Mouse (Mus musculus): ENCODE measurements around the gene Sarnp. TPM values are rescaled to one million over a fixed set of nuclear protein-coding genes. Genes with fewer than 3 reads are reported as not detected.
A peak's percentile ranks its signal among the peaks of the same experiment; 100 is the strongest.

The Sarnp gene
- polyA plus RNA-seq, 1 experiment from 2014 or later = 152 TPM

GRCm38 (mm10) chr10:128861176-128861575 lies 44.0 kb downstream of the Sarnp start:
- Histone ChIP-seq H3K9ac (replicated peaks; ENCODE audit: low read length) (no peak overlapping the region), H3K36me3 (ENCODE audit: control insufficient read depth, insufficient read depth, low read length) (peaks cover 44% of the 10 kb centered on the region), H3K4me3 (replicated peaks; ENCODE audit: low read depth, low read length) (no peak overlapping the region), H3K4me2 (ENCODE audit: low read length) (no peak overlapping the region), H3K9me3 (ENCODE audit: control insufficient read depth, low read length) (no peaks in the 10 kb centered on the region), H3K27ac (replicated peaks; ENCODE audit: low read depth, low read length) (no peak overlapping the region), H3K4me1 (ENCODE audit: control insufficient read depth, insufficient read depth, low read length) (no peaks in the 10 kb centered on the region), H3K27me3 (ENCODE audit: control insufficient read depth, insufficient read depth, low read length) (no peaks in the 10 kb centered on the region)
- no peak for DNase-seq
- ATAC-seq (ENCODE audit: low FRiP score, low TSS enrichment) = no peak

DNA sequence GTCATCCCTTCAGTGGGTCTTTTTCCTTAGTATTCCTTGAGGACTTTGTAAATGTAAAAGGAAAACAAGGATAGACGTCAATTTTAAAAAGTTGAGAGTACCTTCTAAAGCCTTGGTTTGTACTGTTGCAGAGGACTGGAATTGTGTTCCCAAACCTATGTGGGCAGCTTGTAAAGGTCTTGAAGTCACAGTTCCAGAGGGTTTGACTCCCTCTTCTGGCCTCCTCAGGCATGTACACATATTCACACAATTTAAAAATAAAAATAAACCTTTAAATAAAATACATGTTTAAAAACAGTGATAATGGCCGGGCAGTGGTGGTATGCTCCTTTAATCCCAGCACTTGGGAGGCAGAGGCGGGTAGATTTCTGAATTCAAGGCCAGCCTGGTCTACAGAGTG lies 48.9 kb downstream of the Sarnp start:
- 90% methylated on average over 3 of the region's 3 CpGs for WGBS
- Histone ChIP-seq H3K4me3 (replicated peaks; ENCODE audit: low read depth, low read length) (no peak overlapping the region), H3K27ac (replicated peaks; ENCODE audit: low read depth, low read length) (no peak overlapping the region), H3K27me3 (ENCODE audit: control insufficient read depth, insufficient read depth, low read length) (no peaks in the 10 kb centered on the region), H3K9me3 (ENCODE audit: control insufficient read depth, low read length) (no peaks in the 10 kb centered on the region), H3K9ac (replicated peaks; ENCODE audit: low read length) (no peak overlapping the region), H3K36me3 (ENCODE audit: control insufficient read depth, insufficient read depth, low read length) (peaks cover 42% of the 10 kb centered on the region), H3K4me1 (ENCODE audit: control insufficient read depth, insufficient read depth, low read length) (no peaks in the 10 kb centered on the region), H3K4me2 (ENCODE audit: low read length) (no peak overlapping the region)
- no peak for ATAC-seq (ENCODE audit: low FRiP score, low TSS enrichment)
- DNase-seq = no peak

- H3K9ac ChIP-seq (replicated peaks; ENCODE audit: low read length) = no peak overlapping the region
- ATAC-seq (ENCODE audit: low FRiP score, low TSS enrichment) (no peak), DNase-seq (no peak)
- no peak overlapping the region for H3K27ac ChIP-seq (replicated peaks; ENCODE audit: low read depth, low read length)
- no peaks in the 10 kb centered on the region for H3K9me3 ChIP-seq (ENCODE audit: control insufficient read depth, low read length)
- 95% methylated on average over 1 of the region's 1 CpGs for WGBS
- H3K36me3 ChIP-seq (ENCODE audit: control insufficient read depth, insufficient read depth, low read length) = peaks cover 44% of the 10 kb centered on the region
- no peak overlapping the region for H3K4me3 ChIP-seq (replicated peaks; ENCODE audit: low read depth, low read length)
- H3K4me1 ChIP-seq (ENCODE audit: control insufficient read depth, insufficient read depth, low read length) = no peaks in the 10 kb centered on the region
- H3K4me2 ChIP-seq (ENCODE audit: low read length) = no peak overlapping the region
- no peaks in the 10 kb centered on the region for H3K27me3 ChIP-seq (ENCODE audit: control insufficient read depth, insufficient read depth, low read length)
These were observed 49.4 kb downstream of the Sarnp start for GRCm38 (mm10) chr10:128866518-128866917.

DNA sequence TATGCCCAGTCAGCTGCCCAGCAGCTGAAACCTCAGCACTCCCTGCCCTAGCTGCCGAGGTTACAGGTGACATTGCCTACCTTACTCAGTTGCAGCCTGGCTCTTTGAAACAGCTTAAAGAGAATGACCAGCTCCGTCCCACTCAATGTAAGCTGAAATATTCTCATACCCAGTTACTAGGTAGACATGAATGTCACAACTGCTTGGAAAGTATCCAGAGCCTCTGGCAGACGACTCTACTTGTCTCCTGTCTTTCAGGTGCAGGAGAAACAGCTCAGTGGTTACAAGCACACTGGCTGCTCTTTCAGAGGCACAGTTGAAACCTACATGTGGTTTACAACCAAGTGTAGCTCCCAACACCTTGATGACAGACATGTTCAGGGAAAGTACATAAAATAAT lies 53.2 kb downstream of the Sarnp start:
- Histone ChIP-seq H3K36me3 (ENCODE audit: control insufficient read depth, insufficient read depth, low read length) (peaks cover 58% of the 10 kb centered on the region), H3K9me3 (ENCODE audit: control insufficient read depth, low read length) (no peaks in the 10 kb centered on the region), H3K4me1 (ENCODE audit: control insufficient read depth, insufficient read depth, low read length) (no peaks in the 10 kb centered on the region), H3K4me3 (replicated peaks; ENCODE audit: low read depth, low read length) (no peak overlapping the region), H3K27me3 (ENCODE audit: control insufficient read depth, insufficient read depth, low read length) (no peaks in the 10 kb centered on the region), H3K27ac (replicated peaks; ENCODE audit: low read depth, low read length) (no peak overlapping the region), H3K9ac (replicated peaks; ENCODE audit: low read length) (no peak overlapping the region), H3K4me2 (ENCODE audit: low read length) (no peak overlapping the region)
- no peak for ATAC-seq (ENCODE audit: low FRiP score, low TSS enrichment)
- WGBS = 91% methylated on average over 3 of the region's 3 CpGs
- DNase-seq = no peak

DNA sequence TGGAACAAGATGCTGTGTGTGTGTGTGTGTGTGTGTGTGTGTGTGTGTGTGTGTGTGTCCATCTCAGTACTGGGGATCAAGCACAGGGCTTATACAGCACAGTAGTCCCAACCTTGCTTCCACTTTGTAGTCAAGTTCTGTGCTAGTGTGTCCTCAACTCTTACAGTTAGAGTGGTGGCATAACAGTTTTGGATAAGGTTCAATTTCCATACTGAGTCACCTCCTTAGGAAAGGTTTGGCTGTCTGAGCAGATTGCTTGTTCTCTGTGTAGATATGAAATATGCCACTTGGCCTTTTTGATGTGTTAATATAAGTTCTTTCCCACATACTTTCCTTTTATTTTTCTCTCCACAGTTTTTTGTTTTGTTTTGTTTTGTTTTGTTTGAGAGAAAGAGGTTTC lies 61.2 kb downstream of the Sarnp start:
- DNase-seq = no peak
- H3K27me3 ChIP-seq (ENCODE audit: control insufficient read depth, insufficient read depth, low read length) = no peaks in the 10 kb centered on the region
- no peaks in the 10 kb centered on the region for H3K4me1 ChIP-seq (ENCODE audit: control insufficient read depth, insufficient read depth, low read length)
- no peak overlapping the region for H3K27ac ChIP-seq (replicated peaks; ENCODE audit: low read depth, low read length)
- H3K9ac ChIP-seq (replicated peaks; ENCODE audit: low read length) = no peak overlapping the region
- no peak for ATAC-seq (ENCODE audit: low FRiP score, low TSS enrichment)
- no peak overlapping the region for H3K4me3 ChIP-seq (replicated peaks; ENCODE audit: low read depth, low read length)
- peaks cover 36% of the 10 kb centered on the region for H3K36me3 ChIP-seq (ENCODE audit: control insufficient read depth, insufficient read depth, low read length)
- no peak overlapping the region for H3K4me2 ChIP-seq (ENCODE audit: low read length)
- H3K9me3 ChIP-seq (ENCODE audit: control insufficient read depth, low read length) = no peaks in the 10 kb centered on the region

DNA sequence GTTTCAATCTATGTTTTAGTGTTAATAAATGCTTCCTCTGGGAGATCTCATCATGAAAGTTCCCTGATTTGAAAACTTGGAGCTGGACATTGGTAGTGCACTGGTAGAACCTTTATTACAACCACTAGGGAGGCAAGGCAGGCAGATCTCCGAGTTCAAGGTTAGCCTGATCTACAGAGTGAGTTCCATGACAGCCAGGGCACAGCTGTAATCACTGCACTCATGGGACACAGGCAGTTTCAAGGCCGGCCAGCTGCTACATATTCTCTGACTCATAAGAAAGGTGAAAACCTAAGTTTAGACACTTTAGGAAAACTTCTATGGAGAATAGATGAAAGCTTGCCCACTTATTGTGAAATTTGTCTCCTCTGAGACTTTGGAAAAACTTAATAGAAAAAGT lies 61.7 kb downstream of the Sarnp start:
- WGBS = 85% methylated on average over 2 of the region's 2 CpGs
- Histone ChIP-seq H3K27me3 (ENCODE audit: control insufficient read depth, insufficient read depth, low read length) (no peaks in the 10 kb centered on the region), H3K36me3 (ENCODE audit: control insufficient read depth, insufficient read depth, low read length) (peaks cover 36% of the 10 kb centered on the region), H3K4me1 (ENCODE audit: control insufficient read depth, insufficient read depth, low read length) (no peaks in the 10 kb centered on the region), H3K27ac (replicated peaks; ENCODE audit: low read depth, low read length) (no peak overlapping the region), H3K9me3 (ENCODE audit: control insufficient read depth, low read length) (no peaks in the 10 kb centered on the region), H3K4me2 (ENCODE audit: low read length) (no peak overlapping the region), H3K4me3 (replicated peaks; ENCODE audit: low read depth, low read length) (no peak overlapping the region), H3K9ac (replicated peaks; ENCODE audit: low read length) (no peak overlapping the region)
- DNase-seq (no peak), ATAC-seq (ENCODE audit: low FRiP score, low TSS enrichment) (no peak)

DNA sequence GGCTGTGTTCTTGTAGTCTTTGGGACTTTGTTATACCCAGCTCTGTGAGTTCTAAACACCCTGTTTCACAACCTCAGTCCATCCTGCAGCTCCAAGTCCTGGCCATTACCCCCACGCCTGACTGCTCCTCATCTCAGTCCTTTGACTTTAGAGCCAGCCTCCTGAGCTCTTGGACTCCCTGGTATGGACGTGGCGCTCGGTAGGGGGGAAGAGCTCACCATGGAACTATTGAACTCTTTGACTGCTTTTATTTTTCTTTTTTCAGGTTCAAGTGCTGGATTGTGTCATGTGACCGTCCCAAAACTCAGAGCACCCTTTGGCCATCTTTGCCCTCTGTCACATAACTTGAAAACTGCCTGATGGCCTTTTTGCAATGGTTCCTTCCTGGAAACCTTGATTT lies 64.9 kb downstream of the Sarnp start:
- H3K27me3 ChIP-seq (ENCODE audit: control insufficient read depth, insufficient read depth, low read length) = no peaks in the 10 kb centered on the region
- WGBS = 83% methylated on average over 5 of the region's 5 CpGs
- H3K4me2 ChIP-seq (ENCODE audit: low read length) = no peak overlapping the region
- ATAC-seq (ENCODE audit: low FRiP score, low TSS enrichment) = no peak
- H3K4me1 ChIP-seq (ENCODE audit: control insufficient read depth, insufficient read depth, low read length) = no peaks in the 10 kb centered on the region
- H3K4me3 ChIP-seq (replicated peaks; ENCODE audit: low read depth, low read length) = no peak overlapping the region
- peaks cover 53% of the 10 kb centered on the region for H3K36me3 ChIP-seq (ENCODE audit: control insufficient read depth, insufficient read depth, low read length)
- no peaks in the 10 kb centered on the region for H3K9me3 ChIP-seq (ENCODE audit: control insufficient read depth, low read length)
- no peak for DNase-seq
- no peak overlapping the region for H3K9ac ChIP-seq (replicated peaks; ENCODE audit: low read length)
- no peak overlapping the region for H3K27ac ChIP-seq (replicated peaks; ENCODE audit: low read depth, low read length)

DNA sequence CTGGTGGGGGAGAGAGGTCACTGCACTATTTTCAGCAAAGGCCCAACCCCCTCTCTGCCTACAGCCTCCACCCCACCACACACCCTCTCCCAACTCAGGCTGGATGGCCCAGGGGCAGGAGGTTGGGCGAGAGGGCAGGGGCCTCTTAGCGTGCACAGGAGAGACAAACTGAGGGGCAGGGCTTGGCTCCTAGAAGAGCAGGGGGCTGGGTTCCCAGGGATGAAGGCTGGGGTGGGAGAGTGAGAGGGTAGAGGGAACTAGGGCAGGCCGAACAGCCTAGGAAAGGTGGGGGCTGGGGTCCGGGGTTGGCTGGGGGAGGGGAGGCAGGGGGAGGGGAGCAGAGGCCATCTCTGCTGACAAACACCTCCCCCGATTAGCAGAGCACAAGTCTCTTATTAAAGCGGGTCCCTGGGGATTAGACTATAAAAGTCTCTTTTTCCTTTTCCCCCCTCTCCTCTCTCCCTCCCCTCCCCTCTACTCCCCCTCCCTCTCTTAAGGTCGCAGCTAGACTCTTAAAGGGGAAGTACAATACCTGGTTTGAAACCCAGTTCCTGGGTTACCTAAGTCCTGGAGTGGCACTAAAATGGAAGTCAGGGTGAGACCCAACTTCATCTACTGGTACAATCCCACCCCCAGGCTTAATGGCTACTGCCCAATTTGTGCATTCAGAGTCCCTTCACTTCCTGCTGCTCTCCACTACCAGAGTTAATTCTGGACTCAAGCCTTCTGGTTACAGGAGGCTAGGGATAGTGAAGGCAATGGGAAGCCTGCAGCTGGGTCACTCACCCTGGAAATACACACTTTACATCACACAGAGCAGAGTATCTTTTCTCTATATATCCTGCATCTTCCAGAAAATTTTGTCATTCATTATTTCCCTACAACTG lies 72.1 kb downstream of the Sarnp start:
- Histone ChIP-seq H3K4me3 (replicated peaks; ENCODE audit: low read depth, low read length) (peak overlapping the region; percentile 64), H3K27ac (replicated peaks; ENCODE audit: low read depth, low read length) (peak overlapping the region; percentile 84), H3K27me3 (ENCODE audit: control insufficient read depth, insufficient read depth, low read length) (no peaks in the 10 kb centered on the region; the same call in 1 of the 2 replicates), H3K4me2 (ENCODE audit: low read length) (peak overlapping the region; percentile 92), H3K9me3 (ENCODE audit: control insufficient read depth, low read length) (no peaks in the 10 kb centered on the region), H3K9ac (replicated peaks; ENCODE audit: low read length) (peak overlapping the region; percentile 46; the same call in 1 of the 2 replicates), H3K36me3 (ENCODE audit: control insufficient read depth, insufficient read depth, low read length) (peaks cover 30% of the 10 kb centered on the region), H3K4me1 (ENCODE audit: control insufficient read depth, insufficient read depth, low read length) (peaks cover 28% of the 10 kb centered on the region)
- peak; percentile 32; the same call in 1 of the 2 replicates for ATAC-seq (ENCODE audit: low FRiP score, low TSS enrichment)
- 0% methylated on average over 7 of the region's 7 CpGs for whole genome bisulfite sequencing
- peak; percentile 87 for DNase-seq

DNA sequence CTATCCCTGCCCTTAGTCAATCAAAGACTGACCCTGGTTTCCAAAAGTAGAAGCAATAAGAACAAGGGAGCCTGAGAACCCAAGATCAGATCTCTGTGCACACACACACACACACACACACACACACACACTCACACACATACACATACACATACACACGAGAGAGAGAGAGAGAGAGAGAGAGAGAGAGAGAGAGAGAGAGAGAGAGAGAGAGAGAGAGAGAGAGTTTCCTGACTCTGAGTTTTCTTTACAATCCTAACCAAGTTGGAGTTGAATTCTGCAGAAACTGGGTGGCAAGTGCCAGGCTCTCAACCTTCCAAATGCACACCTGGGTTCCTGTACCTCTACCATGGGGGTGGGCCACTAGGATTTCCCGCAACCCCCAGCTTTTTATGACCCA lies 72.7 kb downstream of the Sarnp start:
- Histone ChIP-seq H3K4me1 (ENCODE audit: control insufficient read depth, insufficient read depth, low read length) (peaks cover 28% of the 10 kb centered on the region), H3K4me2 (ENCODE audit: low read length) (peak overlapping the region; percentile 92), H3K27me3 (ENCODE audit: control insufficient read depth, insufficient read depth, low read length) (no peaks in the 10 kb centered on the region; the same call in 1 of the 2 replicates), H3K27ac (replicated peaks; ENCODE audit: low read depth, low read length) (peak overlapping the region; percentile 84), H3K36me3 (ENCODE audit: control insufficient read depth, insufficient read depth, low read length) (peaks cover 24% of the 10 kb centered on the region), H3K9ac (replicated peaks; ENCODE audit: low read length) (peak overlapping the region; percentile 78), H3K4me3 (replicated peaks; ENCODE audit: low read depth, low read length) (peak overlapping the region; percentile 64), H3K9me3 (ENCODE audit: control insufficient read depth, low read length) (no peaks in the 10 kb centered on the region)
- WGBS = 6% methylated on average over 2 of the region's 2 CpGs
- ATAC-seq (ENCODE audit: low FRiP score, low TSS enrichment) (no peak), DNase-seq (no peak)
